Mouse (Mus musculus) spleen, adult 2 months (tissue): ENCODE measurements at regions not wholly inside any gene's neighbourhood (a gene's known extent, or its start where the extent isn't known, plus 50 kb on each side); places are given as distances from the start of the nearest gene placed in this dataset.

Source experiments
- DNase-seq, 2 experiments: peaks; one replicate each; pipeline versions ENCODE4 v3.0.0 to v3.0.0-alpha.2; 2012 to 2021; ENCODE audit warnings: low spot score in 2 of 2, low read depth in 1 of 2
- H3K27ac ChIP-seq: fragments of 200-500 bp; 2 replicates; pipeline ENCODE4 v1.5.1; 2012; ENCODE audit warnings: low read length, inconsistent platforms; ENCODE audit not compliant: insufficient read depth
- H3K27me3 ChIP-seq: fragments of 200-500 bp; 2 replicates; pipeline ENCODE4 v1.6.1; 2012; ENCODE audit warnings: mild to moderate bottlenecking, moderate library complexity, low read length, inconsistent platforms; ENCODE audit not compliant: control insufficient read depth, insufficient read depth
- H3K36me3 ChIP-seq: fragments of 200-500 bp; 2 replicates; pipeline ENCODE4 v1.6.1; 2012; ENCODE audit warnings: mild to moderate bottlenecking, low read length, inconsistent platforms; ENCODE audit not compliant: control insufficient read depth, insufficient read depth
- H3K4me1 ChIP-seq: fragments of 200-500 bp; 2 replicates; pipeline ENCODE4 v1.6.1; 2011; ENCODE audit warnings: inconsistent platforms; ENCODE audit not compliant: control insufficient read depth, insufficient read depth, insufficient read length
- H3K4me3 ChIP-seq: fragments of 200-500 bp; 2 replicates; pipeline ENCODE4 v1.5.1; 2011; ENCODE audit warnings: mild to moderate bottlenecking, inconsistent platforms; ENCODE audit not compliant: insufficient read depth, insufficient read length; ENCODE audit errors: extremely low read depth
- CTCF ChIP-seq: fragments of 200-500 bp; IDR thresholded peaks from 2 replicates; pipeline ENCODE4 v1.5.1; 2011; ENCODE audit warnings: mild to moderate bottlenecking, inconsistent platforms; ENCODE audit not compliant: insufficient read depth, insufficient read length, insufficient replicate concordance; ENCODE audit errors: extremely low read depth
- POLR2A ChIP-seq: fragments of 200-500 bp; IDR thresholded peaks from 2 replicates; pipeline ENCODE4 v1.6.1; 2011; ENCODE audit warnings: low read depth, low read length, inconsistent platforms
- WGBS: fragments of 180-500 bp; shearing (Covaris S2); methylation state at CpG from one replicate; pipeline ENCODE4 v1.1.7; 2018; 5-methylcytosine and 5-hydroxymethylcytosine counted together

DNA sequence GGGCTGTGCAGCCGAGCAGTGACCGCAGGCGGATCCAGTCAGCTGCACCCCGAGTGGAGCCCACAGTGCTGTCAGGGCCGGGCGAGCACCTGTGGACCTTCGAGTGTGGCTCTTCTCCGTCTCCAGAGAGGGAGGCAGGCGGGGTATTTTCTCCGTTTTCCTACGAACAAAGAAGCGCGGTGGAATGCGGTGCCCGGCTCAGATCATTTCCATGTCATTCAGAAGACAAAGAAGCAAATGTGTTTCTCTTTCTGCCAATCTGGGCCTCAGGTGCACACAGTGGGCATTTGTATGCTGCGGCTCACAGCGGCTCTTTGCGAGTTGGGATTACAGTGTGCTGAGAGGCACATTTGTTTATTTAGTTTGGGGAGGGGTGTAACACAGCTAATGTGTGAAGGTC, 483.1 kb downstream of the Ajap1 start:
- DNase-seq = no peak
- no peaks in the 10 kb centered on the region for H3K27me3 ChIP-seq
- WGBS = 84% methylated on average over 18 of the region's 18 CpGs
- no peaks in the 10 kb centered on the region for H3K4me1 ChIP-seq
- H3K4me3 ChIP-seq = no peak overlapping the region
- H3K36me3 ChIP-seq = no peaks in the 10 kb centered on the region
- no peak for TF ChIP-seq CTCF
- no peak for TF ChIP-seq POLR2A
- H3K27ac ChIP-seq = no peak overlapping the region

DNA sequence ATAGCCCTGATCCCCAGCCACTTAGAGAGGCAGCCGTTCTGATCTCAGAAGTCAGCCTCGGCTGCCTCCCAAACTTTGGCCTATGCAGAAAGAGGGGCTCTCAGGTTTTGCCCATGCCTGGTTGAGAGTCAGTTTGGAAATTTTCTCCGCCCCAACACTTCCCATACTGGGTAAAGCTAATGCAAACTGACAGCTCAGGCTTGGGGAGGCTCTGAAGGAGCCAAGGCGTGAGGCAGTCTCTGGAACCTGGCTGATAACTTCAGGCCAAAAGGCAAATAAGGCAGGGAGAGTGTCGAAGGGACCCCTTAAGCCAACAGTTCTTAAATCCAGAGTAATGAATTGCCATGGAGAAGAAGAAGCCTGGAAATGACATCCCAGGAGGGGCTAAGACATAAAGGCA, 485.4 kb downstream of the Ajap1 start:
- TF ChIP-seq POLR2A (no peak), CTCF (no peak)
- WGBS = 73% methylated on average over 5 of the region's 5 CpGs
- no peak for DNase-seq
- no peak overlapping the region for H3K4me3 ChIP-seq
- H3K27me3 ChIP-seq = no peaks in the 10 kb centered on the region
- no peaks in the 10 kb centered on the region for H3K36me3 ChIP-seq
- H3K27ac ChIP-seq = no peak overlapping the region
- no peaks in the 10 kb centered on the region for H3K4me1 ChIP-seq

DNA sequence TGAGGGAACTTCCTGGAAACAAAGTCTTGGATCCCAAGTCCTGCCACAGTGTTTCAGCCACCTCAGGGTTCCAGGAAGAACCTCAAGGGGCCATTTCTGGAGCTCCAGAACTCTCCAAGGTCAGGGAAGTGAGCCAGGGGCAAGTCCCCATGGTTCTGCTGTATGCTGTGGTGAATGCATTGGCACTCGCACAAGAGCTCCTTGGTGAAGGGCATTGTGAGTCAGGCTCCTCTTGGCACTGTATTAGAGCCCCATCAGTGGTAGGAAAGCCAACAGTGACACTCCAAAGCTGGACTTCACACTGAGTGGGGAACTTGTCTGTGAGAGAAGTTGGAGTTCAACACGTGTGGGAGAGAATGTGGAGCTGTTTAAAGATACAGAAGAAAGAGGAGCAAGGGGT, 486.0 kb downstream of the Ajap1 start:
- TF ChIP-seq POLR2A = no peak
- no peak for TF ChIP-seq CTCF
- Histone ChIP-seq H3K27ac (no peak overlapping the region), H3K27me3 (no peaks in the 10 kb centered on the region), H3K36me3 (no peaks in the 10 kb centered on the region), H3K4me1 (no peaks in the 10 kb centered on the region), H3K4me3 (no peak overlapping the region)
- 68% methylated on average over 2 of the region's 2 CpGs for WGBS
- DNase-seq = no peak

DNA sequence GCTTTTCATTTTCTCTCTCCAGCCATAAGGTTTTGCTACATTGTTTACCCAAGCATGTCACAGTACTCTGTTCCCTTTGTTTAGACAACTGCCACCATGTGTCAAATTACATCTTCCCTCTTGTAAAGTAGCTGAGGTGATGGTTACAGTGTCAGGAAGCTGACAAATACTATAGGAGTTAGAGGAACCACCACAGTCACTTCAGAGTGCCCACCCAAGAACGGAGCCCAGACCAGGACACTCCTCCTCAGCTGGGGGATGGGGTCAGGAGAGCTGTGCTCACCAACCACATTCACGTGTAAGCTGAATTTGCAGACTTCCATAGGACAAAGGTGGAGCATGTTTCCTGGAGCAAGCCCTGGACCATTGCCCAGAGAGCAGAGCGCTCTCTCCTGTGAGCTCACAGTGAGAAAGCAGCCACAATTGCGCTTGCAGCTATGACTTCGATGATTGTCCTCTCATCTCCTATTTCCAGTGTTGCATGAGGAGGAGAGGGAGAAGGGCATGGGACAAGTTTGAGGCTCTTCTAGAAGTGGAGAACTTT, 487.5 kb downstream of the Ajap1 start:
- Histone ChIP-seq H3K36me3 (no peaks in the 10 kb centered on the region), H3K27ac (no peak overlapping the region), H3K4me3 (no peak overlapping the region), H3K27me3 (no peaks in the 10 kb centered on the region), H3K4me1 (no peaks in the 10 kb centered on the region)
- WGBS = 69% methylated on average over 5 of the region's 5 CpGs
- TF ChIP-seq POLR2A = no peak
- no peak for DNase-seq

DNA sequence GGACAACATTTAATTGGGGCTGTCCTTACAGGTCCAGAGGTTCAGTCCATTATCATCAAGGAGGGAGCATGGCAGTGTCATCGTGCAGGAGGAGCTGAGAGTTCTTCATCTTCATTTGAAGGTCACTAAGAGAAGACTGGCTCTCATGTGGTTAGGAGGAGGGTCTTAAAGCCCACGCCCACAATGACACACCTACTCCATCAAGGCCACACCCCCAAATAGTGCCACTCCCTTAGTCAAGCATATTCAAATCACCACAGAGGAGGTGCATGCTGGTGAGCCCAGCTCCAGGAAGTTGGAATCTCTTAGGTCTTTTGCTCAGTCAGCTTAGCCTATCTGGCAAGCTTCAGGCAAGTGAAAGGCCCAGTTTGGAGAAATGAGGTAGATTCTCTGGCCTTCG, 488.4 kb downstream of the Ajap1 start:
- Histone ChIP-seq H3K27ac (no peak overlapping the region), H3K27me3 (no peaks in the 10 kb centered on the region), H3K36me3 (no peaks in the 10 kb centered on the region), H3K4me3 (no peak overlapping the region), H3K4me1 (no peaks in the 10 kb centered on the region)
- WGBS = 66% methylated on average over 3 of the region's 3 CpGs
- TF ChIP-seq POLR2A (no peak), CTCF (no peak)
- DNase-seq = no peak

DNA sequence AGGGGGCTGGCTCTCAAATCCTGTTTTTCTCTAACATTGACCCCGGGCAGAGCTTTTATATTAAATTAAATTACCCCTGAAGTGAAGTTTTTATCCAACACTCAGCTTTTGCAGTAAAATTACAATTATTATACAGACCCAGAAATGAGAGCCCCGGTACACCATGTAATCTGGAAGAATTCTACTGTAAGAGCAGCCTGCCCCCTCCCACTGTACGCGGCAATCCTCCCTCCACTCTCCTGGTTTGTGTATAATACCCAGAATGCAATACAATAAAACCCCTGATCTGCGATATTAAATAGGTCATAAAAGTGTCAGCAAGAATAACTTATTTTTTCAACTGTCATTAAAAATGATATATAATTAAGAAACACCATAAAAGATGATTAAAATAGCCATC, 492.3 kb downstream of the Ajap1 start:
- no peak for DNase-seq
- Histone ChIP-seq H3K4me3 (no peak overlapping the region), H3K36me3 (no peaks in the 10 kb centered on the region), H3K27ac (no peak overlapping the region), H3K27me3 (no peaks in the 10 kb centered on the region), H3K4me1 (no peaks in the 10 kb centered on the region)
- no peak for TF ChIP-seq POLR2A
- TF ChIP-seq CTCF = no peak
- WGBS = 85% methylated on average over 5 of the region's 5 CpGs

DNA sequence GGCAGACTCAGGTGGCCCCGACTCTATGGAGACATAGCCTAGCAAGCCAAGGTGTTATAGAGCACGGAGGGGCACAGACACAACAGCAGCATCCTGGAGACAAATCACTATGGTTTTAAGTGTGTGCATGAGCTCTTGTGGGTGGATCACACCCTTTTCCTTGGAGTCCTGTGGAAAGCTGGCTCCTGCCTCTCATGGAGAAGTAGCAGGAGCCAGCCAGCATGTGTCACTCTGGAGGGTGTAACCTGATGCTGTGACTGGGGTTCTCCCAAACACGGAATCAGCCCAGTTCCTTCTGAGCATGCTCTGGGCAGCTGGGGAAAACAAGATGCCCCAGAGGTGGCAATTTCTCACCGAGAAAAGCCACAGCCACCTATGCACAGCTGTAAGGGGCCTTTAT, 494.9 kb downstream of the Ajap1 start:
- Histone ChIP-seq H3K4me1 (no peaks in the 10 kb centered on the region), H3K36me3 (no peaks in the 10 kb centered on the region), H3K27ac (no peak overlapping the region), H3K4me3 (no peak overlapping the region), H3K27me3 (no peaks in the 10 kb centered on the region)
- TF ChIP-seq CTCF (no peak), POLR2A (no peak)
- DNase-seq = no peak
- WGBS = 68% methylated on average over 4 of the region's 4 CpGs

DNA sequence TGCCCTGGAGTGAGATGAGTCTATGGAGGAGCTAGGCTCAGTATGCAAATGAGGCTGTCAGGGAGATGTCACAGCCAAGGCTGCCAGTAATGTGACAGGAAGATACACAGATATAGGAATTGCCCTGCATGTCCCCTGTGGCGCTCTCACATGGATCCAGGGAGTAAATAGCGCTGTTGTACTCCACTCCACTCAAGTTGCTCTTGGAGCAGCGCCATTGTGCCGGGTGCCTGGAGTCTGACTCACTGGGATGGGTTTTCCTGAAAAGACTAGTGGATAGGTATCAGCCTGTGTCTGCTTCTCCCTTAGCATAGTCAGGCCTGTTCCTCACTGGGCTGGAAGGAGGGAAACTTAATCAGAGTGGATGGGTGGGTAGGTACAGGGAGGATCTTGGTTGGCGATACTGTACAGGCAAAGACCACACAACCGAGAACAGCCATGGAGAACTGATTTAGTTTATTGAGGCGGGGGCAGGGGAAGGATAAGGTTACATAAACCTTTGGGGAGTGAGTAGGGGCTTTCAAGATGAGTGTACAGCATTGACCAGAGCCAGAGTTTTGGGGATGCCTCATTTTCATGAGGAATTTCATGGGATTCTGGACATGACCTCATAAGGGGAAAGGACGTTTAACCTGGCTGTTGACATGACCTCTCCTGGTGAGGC, 497.5 kb upstream of the Kcnab2 start:
- WGBS = 80% methylated on average over 8 of the region's 8 CpGs
- Histone ChIP-seq H3K27me3 (no peaks in the 10 kb centered on the region), H3K36me3 (no peaks in the 10 kb centered on the region), H3K27ac (no peak overlapping the region), H3K4me3 (no peak overlapping the region), H3K4me1 (no peaks in the 10 kb centered on the region)
- DNase-seq = no peak
- no peak for TF ChIP-seq CTCF
- no peak for TF ChIP-seq POLR2A
